Mouse (Mus musculus) heart, adult 2 months (tissue): ENCODE results near the gene Ccl6. TPM values are rescaled to one million over a fixed set of nuclear protein-coding genes. Genes with fewer than 3 reads are reported as not detected.

Source experiments
- DNase-seq, 2 experiments: peaks; one replicate each; pipeline ENCODE4 v3.0.0; 2021
- H3K27ac ChIP-seq: fragments of 200-600 bp; 2 replicates; pipeline ENCODE4 v1.8.1; 2022
- H3K27me3 ChIP-seq: fragments of 200-500 bp; 2 replicates; pipeline ENCODE4 v1.6.1; 2012; ENCODE audit warnings: mild to moderate bottlenecking, low read length, inconsistent platforms, mixed read lengths; ENCODE audit not compliant: control insufficient read depth, insufficient read depth
- H3K36me3 ChIP-seq: fragments of 200-500 bp; 2 replicates; pipeline ENCODE4 v1.6.1; 2012; ENCODE audit warnings: low read length, inconsistent platforms; ENCODE audit not compliant: control insufficient read depth, insufficient read depth
- H3K4me1 ChIP-seq: fragments of 200-500 bp; 2 replicates; pipeline ENCODE4 v1.6.1; 2011; ENCODE audit warnings: low read length; ENCODE audit not compliant: control insufficient read depth, insufficient read depth
- H3K4me3 ChIP-seq: fragments of 200-600 bp; 2 replicates; pipeline ENCODE4 v1.8.1; 2022
- H3K79me2 ChIP-seq: fragments of 200-500 bp; replicated peaks from 2 replicates; pipeline ENCODE4 v1.6.1; 2012; ENCODE audit warnings: mild to moderate bottlenecking, inconsistent platforms, low read length, moderate library complexity, mixed read lengths; ENCODE audit not compliant: control insufficient read depth, insufficient read depth
- H3K9ac ChIP-seq: fragments of 200-500 bp; 2 replicates; pipeline ENCODE4 v1.6.1; 2012; ENCODE audit warnings: low read depth, mild to moderate bottlenecking, control low read depth, inconsistent platforms, low read length, mixed read lengths
- CTCF ChIP-seq: fragments of 200-600 bp; IDR thresholded peaks from 2 replicates; pipeline ENCODE4 v1.8.1; 2022; ENCODE audit warnings: antibody characterized with exemption, mild to moderate bottlenecking, moderate library complexity
- EP300 ChIP-seq: fragments of 200-500 bp; IDR thresholded peaks from 2 replicates; pipeline ENCODE4 v1.6.1; 2011; ENCODE audit warnings: low read depth, low read length, control low read depth; ENCODE audit not compliant: insufficient read depth
- POLR2A ChIP-seq: fragments of 200-500 bp; IDR thresholded peaks from 2 replicates; pipeline ENCODE4 v1.6.1; 2011; ENCODE audit warnings: mild to moderate bottlenecking, low read depth, low read length, control low read depth; ENCODE audit not compliant: insufficient read depth
- WGBS: fragments of 180-500 bp; shearing (Covaris S2); methylation state at CpG from one replicate; pipeline ENCODE4 v1.1.7; 2018; 5-methylcytosine and 5-hydroxymethylcytosine counted together
- intact Hi-C: fragments of 180-260 bp; cut with DNase I; formaldehyde crosslinking; loops from one replicate; pipeline ENCODE4 v1.15.1; 2025
- polyA plus RNA-seq: library from polyadenylated mRNA; depleted of rRNA; stranded (reverse); fragments of >200 nt; gene quantifications from 2 replicates; pipeline ENCODE4 v1.2.3, GENCODE M21; 2012
- total RNA-seq, 2 experiments: library from RNA; stranded (reverse); gene quantifications; 2 replicates each; pipeline ENCODE4 v1.2.3; 2021

Ccl6 gene
- total and polyA plus RNA-seq, 3 experiments = 13.0 to 25.4 (median 21.5) TPM

DNA sequence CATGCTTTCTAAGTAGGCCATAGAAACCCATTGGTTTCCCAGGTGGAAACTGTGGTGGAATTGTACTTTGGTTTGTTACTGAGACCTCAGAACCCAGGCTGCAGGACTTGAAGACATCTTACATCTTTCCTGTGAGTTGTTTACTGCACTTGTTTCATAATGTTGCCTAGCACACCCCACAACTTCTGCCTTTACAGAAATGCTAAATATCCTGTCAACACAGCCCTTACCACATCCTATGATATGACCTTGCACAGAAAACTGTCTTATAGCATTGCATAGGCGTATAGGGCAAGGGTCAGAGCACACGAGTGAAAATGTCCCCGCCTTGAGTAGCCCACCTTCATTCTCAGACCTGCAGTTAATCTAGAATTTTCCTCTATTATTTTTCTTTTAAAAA lies 12.6 kb upstream of the Ccl6 start:
- 90% methylated on average over 3 of the region's 3 CpGs for WGBS
- no peaks in the 10 kb centered on the region for H3K27me3 ChIP-seq
- no peaks in the 10 kb centered on the region for H3K79me2 ChIP-seq
- no peak for DNase-seq
- no peak overlapping the region for H3K27ac ChIP-seq
- H3K4me1 ChIP-seq = no peaks in the 10 kb centered on the region
- no peak overlapping the region for H3K4me3 ChIP-seq
- H3K36me3 ChIP-seq = no peaks in the 10 kb centered on the region
- intact Hi-C loops = no loop called here
- TF ChIP-seq CTCF (no peak), POLR2A (no peak), EP300 (no peak)
- no peak overlapping the region for H3K9ac ChIP-seq

DNA sequence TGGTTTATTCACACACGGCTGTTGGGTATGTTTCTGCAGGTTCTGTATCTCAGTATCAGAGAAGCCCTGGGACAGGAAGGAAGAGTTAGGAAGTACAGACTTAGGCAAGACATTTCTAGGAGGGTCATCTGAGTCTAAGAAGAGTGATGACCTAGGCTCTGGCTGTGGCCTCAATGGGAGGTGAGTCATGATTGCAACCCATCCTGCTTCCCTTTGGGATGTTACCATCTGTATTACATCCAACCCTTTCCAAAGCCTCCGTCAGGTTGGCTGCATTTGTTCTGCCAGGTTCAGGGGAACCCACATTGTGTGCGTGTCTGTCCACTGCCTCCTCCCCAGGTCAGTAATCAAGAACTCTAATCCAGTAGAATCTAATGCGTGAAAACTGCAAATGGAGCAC lies 11.8 kb upstream of the Ccl6 start:
- DNase-seq = no peak
- intact Hi-C loops = no loop called here
- 86% methylated on average over 4 of the region's 4 CpGs for whole genome bisulfite sequencing

DNA sequence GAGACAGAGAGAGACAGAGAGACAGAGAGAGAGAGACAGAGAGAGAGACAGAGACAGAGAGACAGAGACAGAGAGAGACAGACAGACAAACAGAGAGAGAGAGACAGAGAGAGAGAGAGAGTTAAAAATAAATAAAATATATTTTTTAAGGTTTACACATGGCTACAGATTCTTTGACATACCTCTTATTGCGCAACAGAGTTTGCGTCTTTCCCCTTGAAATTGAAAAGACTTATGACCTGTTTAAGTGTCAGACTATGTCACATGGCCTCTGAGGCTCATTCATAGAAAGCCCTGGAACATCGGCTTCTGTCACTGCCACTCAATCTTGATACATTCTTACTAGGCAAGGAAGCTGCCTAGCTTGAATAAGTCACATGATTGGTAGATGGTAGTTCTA lies 10.5 kb upstream of the Ccl6 start:
- Histone ChIP-seq H3K4me1 (no peaks in the 10 kb centered on the region), H3K36me3 (no peaks in the 10 kb centered on the region), H3K27ac (no peak overlapping the region), H3K4me3 (no peak overlapping the region), H3K27me3 (no peaks in the 10 kb centered on the region), H3K79me2 (no peaks in the 10 kb centered on the region), H3K9ac (no peak overlapping the region)
- TF ChIP-seq EP300 = no peak
- no peak for TF ChIP-seq POLR2A
- no peak for TF ChIP-seq CTCF
- intact Hi-C loops = no loop called here
- WGBS = 96% methylated on average over 3 of the region's 3 CpGs
- DNase-seq = no peak

More for the DNA sequence above, 11.8 kb upstream of the Ccl6 start:
- Histone ChIP-seq H3K27ac (no peak overlapping the region), H3K9ac (no peak overlapping the region), H3K4me1 (no peaks in the 10 kb centered on the region), H3K4me3 (no peak overlapping the region), H3K79me2 (no peaks in the 10 kb centered on the region), H3K27me3 (no peaks in the 10 kb centered on the region), H3K36me3 (no peaks in the 10 kb centered on the region)
- TF ChIP-seq CTCF = no peak
- no peak for TF ChIP-seq EP300
- TF ChIP-seq POLR2A = no peak

DNA sequence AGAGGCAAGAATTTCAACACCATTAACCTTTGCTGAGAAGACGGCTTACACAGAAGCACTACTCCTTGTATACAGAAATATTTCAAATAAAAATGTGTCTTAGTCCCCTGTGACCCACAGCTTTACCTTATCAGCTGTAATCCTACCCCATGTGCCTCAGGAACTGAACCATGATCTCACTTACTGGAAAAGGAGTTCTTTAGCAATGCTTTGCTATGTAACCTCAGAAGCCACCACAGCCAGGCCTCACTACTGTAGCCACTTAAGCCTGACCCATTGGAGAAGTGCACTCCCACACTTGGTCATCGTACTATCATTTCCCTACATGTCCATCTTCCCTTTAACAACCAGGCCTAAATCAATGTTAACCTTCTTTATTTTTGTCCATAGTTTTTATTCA lies 7.7 kb upstream of the Ccl6 start:
- H3K79me2 ChIP-seq = no peaks in the 10 kb centered on the region
- no peak overlapping the region for H3K27ac ChIP-seq
- no peaks in the 10 kb centered on the region for H3K27me3 ChIP-seq
- H3K4me1 ChIP-seq = no peaks in the 10 kb centered on the region
- intact Hi-C loops = no loop called here
- H3K4me3 ChIP-seq = no peak overlapping the region
- H3K9ac ChIP-seq = no peak overlapping the region
- no peak for DNase-seq
- 86% methylated on average over 2 of the region's 2 CpGs for WGBS
- TF ChIP-seq POLR2A (no peak), CTCF (no peak), EP300 (no peak)
- no peaks in the 10 kb centered on the region for H3K36me3 ChIP-seq

DNA sequence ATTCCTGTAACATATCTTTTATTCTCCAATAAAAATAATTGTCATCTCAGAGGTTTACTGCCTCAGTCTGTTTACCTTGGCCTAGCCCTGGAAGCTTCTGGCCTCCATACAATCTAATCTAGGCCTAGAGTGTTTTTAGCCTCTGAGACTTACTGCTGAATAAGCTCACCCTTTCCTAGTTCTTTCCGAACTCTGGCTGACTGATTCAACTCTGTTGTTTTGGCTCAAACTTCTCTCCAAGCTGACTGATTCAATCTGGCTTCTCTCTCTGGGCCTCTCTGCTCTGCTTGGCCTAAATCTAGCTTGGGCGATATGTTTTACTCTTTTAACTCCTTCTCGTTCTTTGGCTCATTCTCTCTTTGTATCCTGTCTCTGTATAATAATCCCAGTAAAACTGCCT lies 6.1 kb upstream of the Ccl6 start:
- intact Hi-C loops = no loop called here
- H3K36me3 ChIP-seq = no peaks in the 10 kb centered on the region
- no peaks in the 10 kb centered on the region for H3K27me3 ChIP-seq
- no peaks in the 10 kb centered on the region for H3K4me1 ChIP-seq
- 63% methylated on average over 3 of the region's 3 CpGs for WGBS
- no peak for DNase-seq
- no peak overlapping the region for H3K4me3 ChIP-seq
- H3K27ac ChIP-seq = no peak overlapping the region
- TF ChIP-seq EP300 (no peak), CTCF (no peak), POLR2A (no peak)
- H3K79me2 ChIP-seq = no peaks in the 10 kb centered on the region
- H3K9ac ChIP-seq = no peak overlapping the region

DNA sequence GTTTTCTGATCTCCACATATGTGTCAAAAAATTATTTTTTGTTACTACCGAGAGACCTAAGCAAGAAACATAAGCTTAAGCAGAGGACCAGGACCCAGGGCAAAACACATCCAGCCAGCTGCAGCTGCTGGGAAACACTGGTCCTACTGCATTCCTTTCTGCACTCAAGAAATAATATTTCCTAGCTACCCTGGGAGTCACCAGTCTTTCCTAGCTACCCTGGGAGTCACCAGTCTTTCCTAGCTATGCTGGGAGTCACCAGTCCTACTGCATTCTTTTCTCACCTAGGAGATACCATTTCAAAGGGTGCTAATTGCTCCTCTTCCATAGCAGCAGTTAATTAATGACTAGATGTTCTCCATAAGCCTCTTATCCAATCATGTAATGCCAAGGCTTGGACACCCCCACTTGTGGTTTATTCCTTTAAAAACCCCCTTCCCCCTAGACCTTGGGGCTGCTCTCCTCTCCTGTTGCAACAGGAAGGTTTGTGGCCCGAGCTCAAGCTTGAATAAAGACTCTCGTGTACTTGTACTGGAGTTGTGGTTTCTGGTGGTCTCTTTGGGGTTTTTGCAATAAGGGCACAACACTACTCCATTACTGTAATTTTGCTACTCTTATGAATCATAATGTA lies 5.4 kb upstream of the Ccl6 start:
- WGBS = 87% methylated on average over 3 of the region's 3 CpGs
- intact Hi-C loops = no loop called here
- no peak for DNase-seq
- Histone ChIP-seq H3K27ac (no peak overlapping the region), H3K4me1 (no peaks in the 10 kb centered on the region), H3K36me3 (no peaks in the 10 kb centered on the region), H3K79me2 (no peaks in the 10 kb centered on the region), H3K4me3 (no peak overlapping the region), H3K27me3 (no peaks in the 10 kb centered on the region), H3K9ac (no peak overlapping the region)
- TF ChIP-seq CTCF = no peak
- TF ChIP-seq POLR2A = no peak
- no peak for TF ChIP-seq EP300
